Mouse (Mus musculus): ENCODE data around the gene Nploc4. TPM values are rescaled to one million over a fixed set of nuclear protein-coding genes. Genes with fewer than 3 reads are reported as not detected.
A peak's percentile ranks its signal among the peaks of the same experiment; 100 is the strongest.
"Not testable (repeated sequence)": the region's sequence is repeated elsewhere in the genome, so short reads cannot be mapped to it uniquely, and the experiment has no call there.

Gene Nploc4
- total RNA-seq, 4 experiments from 2014 or later: 62.8 to 68.5 (median 66.1) TPM

- no peak for DNase-seq (ENCODE audit: low spot score in 2 of 2)
Measured at GRCm38 (mm10) chr11:120354304-120355276, 82.9 kb downstream of the Nploc4 start.

- no peak for DNase-seq (ENCODE audit: low spot score in 2 of 2)
Measured at GRCm38 (mm10) chr11:120353500-120354303, 83.8 kb downstream of the Nploc4 start.

GRCm38 (mm10) chr11:120352571-120353290 lies 84.8 kb downstream of the Nploc4 start:
- peak in 1 of 2 experiments; percentile 19 for DNase-seq (ENCODE audit: low spot score in 2 of 2)

- DNase-seq (ENCODE audit: low spot score in 2 of 2): not testable (repeated sequence)
Measured at GRCm38 (mm10) chr11:120352093-120352350, 85.5 kb downstream of the Nploc4 start.

- DNase-seq (ENCODE audit: low spot score in 2 of 2): peak in 1 of 2 experiments; percentile 25
Measured at GRCm38 (mm10) chr11:120351250-120352092, 86.0 kb downstream of the Nploc4 start.

GRCm38 (mm10) chr11:120350711-120351110 lies 86.8 kb downstream of the Nploc4 start:
- DNase-seq (ENCODE audit: low spot score in 2 of 2): peak; percentile 19 to 39

- DNase-seq (ENCODE audit: low spot score in 2 of 2): peak; percentile 69 to 74
Measured at GRCm38 (mm10) chr11:120349986-120350702, 87.4 kb downstream of the Nploc4 start.

- peak; percentile 42 to 58 for DNase-seq (ENCODE audit: low spot score in 2 of 2)
Measured at GRCm38 (mm10) chr11:120349371-120349985, 88.0 kb downstream of the Nploc4 start.

- DNase-seq (ENCODE audit: low spot score in 2 of 2): peak; percentile 48 to 69
Measured at GRCm38 (mm10) chr11:120348684-120349370, 88.7 kb downstream of the Nploc4 start.

GRCm38 (mm10) chr11:120347791-120348683 lies 89.5 kb downstream of the Nploc4 start, which contains the start of gene Actg1:
Actg1 (minus strand) TSS chr11:120348542.
- DNase-seq (ENCODE audit: low spot score in 2 of 2): peak; percentile 64 to 82

GRCm38 (mm10) chr11:120347301-120347700 lies 90.2 kb downstream of the Nploc4 start:
- peak; percentile 19 to 30 for DNase-seq (ENCODE audit: low spot score in 2 of 2)

GRCm38 (mm10) chr11:120346383-120347034 lies 91.0 kb downstream of the Nploc4 start:
- DNase-seq (ENCODE audit: low spot score in 2 of 2): peak; percentile 4 to 14

- DNase-seq (ENCODE audit: low spot score in 2 of 2): peak; percentile 3 to 19
Measured at GRCm38 (mm10) chr11:120345067-120345681, 92.3 kb downstream of the Nploc4 start.

GRCm38 (mm10) chr11:120344310-120344920 lies 93.1 kb downstream of the Nploc4 start:
- peak in 1 of 2 experiments; percentile 1 for DNase-seq (ENCODE audit: low spot score in 2 of 2)

GRCm38 (mm10) chr11:120343519-120344309 lies 93.8 kb downstream of the Nploc4 start:
- peak; percentile 1 to 18 for DNase-seq (ENCODE audit: low spot score in 2 of 2)
